Mouse (Mus musculus): ENCODE measurements at regions not wholly inside any gene's neighbourhood (a gene's known extent, or its start where the extent isn't known, plus 50 kb on each side); places are given as distances from the start of the nearest gene placed in this dataset.

DNA sequence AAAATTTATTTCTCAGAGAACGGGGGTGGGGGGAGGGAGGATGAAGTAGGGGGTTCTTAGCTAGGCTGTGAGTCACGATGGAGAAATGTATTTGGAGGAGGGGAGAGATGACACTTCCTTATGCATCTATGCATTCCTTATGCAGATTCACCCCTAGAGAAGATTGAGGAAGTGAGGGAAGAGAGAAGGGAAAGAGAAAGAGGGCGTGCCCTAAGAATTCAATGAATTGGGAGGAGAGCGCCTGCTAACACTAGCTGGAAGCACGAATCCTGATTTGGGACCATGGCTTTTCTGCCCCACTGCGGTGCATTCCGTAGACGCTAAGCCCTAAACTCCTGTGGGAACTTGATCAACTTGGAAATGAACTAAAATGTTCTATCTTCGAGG lies 56.1 kb downstream of the Foxi3 start:
- DNase-seq: no peak

DNA sequence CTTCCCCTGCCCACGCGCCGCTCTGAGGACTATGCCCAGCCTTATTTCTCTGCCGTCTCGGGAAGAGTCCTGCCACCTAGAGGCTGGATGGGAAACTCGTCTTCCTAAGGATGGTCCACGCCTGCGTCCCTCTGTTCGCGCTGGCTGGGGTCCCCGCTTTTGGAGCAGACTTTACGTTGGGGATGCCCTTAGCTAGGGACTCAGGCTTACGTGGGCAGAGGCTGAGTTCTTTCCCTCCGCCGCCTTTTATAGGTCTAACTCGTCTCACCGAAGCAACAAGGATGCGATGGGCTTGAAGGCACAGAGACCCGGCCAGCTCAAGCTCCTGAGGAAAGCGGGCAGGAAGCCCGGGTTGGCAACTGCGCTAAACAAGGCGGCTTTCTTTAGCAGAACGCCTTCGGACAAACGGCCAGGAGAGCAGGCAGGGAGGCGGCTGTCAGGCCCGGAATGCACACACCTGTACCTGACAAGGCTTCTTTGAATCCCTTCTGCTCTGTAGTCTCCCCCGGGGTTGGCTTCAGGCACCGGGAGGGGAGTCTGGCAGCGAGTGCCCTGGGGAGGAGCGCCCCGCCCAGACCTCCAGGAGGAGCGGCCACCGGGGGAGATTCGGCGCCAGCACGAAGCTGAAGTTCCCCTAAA lies 56.6 kb downstream of the Foxi3 start:
- DNase-seq: peak; percentile 23

DNA sequence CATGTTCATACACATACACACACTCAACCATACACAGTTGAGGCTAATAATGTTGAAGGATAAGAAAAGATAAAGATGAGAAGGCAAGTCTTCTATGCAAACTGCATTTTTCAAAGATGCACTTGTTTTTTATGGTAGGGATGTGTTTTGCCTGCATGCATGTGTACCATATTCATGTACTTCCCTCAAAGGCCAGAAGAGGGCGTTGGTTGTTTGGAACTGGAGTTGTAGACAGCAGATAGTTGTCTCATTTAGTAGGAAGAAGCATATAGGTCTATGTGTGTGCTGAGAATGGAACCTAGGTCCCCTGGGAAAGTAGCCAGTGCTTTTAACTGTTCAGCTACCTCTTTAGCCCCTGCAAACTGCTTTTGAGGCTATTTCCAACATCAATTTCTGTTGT lies 60.1 kb downstream of the Foxi3 start:
- DNase-seq: no peak

DNA sequence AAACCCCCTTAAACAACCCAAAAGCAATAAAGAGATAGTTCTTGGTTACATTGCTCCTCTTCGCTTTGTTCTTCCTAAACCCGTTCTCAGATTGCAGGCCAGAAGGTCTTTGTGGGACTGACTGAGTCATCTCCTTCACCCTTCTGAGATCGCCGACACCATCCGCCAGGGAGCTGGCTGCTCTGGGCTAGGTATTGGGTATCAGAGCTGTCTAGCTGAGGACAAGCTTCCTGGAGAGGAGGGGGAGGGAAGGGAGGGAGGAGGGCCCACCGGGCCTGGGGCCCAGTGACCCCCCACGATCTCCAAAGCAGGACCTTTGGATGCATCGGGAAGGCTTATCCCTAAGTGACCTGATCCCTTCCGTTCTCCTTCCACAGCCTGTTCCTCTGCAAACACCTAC lies 65.0 kb downstream of the Foxi3 start:
- DNase-seq: no peak

DNA sequence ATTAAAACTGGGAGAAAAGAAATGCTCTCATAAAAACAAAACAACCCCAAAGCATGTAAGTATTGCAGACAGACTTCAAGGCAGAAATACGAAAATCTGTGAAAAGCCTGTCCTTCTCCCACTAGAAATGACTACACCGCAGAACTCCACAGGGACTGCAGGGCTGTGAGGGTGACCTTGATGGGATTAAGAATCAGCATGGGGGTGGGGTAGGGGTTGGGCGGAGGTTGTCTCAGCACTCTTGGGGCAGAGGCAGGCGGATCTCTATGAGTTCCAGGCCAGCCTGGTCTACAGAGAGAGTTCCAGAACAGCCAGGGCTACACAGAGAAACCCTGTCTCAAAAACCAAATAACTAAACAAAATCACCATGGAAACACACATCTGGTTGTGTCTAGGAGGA lies 69.1 kb downstream of the Foxi3 start:
- DNase-seq: no peak

DNA sequence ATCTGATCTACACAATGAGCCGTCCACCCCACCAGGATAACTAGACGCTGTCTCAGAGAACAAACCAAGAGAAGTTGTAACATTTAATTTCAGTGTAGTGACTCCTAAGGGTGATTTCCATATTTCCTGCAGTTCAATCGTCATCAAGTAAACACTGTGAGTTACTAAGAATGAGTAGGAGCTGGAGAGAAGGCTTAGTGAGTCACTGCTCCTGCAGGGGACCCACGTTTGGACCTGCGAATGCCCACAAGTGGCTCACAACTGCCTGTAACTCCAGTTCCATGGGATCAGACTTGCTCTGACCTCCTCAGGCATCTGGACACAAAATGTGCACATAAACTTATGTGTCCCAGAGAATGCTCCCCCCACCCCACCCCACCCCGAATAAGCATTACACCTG lies 73.3 kb downstream of the Foxi3 start:
- DNase-seq: no peak

DNA sequence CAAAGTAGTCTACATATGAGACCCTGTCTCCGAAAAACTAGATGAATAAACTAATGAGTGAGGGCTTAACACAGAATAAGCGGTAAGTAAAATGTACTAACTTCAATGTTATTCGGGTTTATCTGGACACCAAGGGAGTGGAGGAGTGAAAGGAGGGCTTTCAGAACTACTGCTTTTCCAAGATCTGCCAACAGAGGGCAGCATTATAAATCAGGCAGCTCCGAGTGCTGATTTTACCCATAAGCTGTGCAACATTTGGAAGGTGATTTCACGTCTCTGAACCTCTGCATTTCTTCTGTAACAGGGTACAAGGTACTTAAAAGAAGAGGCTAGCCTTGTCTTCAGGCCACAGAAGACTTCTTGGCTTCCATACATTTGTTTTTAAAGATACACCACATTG lies 74.2 kb downstream of the Foxi3 start:
- DNase-seq: no peak

DNA sequence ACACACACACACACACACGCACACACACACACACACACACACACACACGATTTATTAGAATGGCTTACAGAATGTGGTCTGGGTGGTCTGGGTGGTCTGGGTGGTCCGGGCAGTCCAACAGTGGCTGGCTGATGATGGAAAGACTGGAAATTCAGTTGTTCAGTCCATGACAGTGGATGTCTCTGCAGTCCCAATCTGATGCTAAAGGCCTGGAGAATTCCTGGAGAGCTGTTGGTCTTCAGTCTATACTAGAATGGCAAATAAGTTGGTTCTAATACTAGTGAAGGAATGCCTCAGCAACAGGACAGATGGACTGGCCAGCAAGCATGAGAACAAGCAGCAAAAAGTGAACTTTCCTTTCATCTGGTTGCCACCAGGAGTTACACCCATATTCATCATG lies 87.9 kb downstream of the Foxi3 start:
- no peak for DNase-seq

DNA sequence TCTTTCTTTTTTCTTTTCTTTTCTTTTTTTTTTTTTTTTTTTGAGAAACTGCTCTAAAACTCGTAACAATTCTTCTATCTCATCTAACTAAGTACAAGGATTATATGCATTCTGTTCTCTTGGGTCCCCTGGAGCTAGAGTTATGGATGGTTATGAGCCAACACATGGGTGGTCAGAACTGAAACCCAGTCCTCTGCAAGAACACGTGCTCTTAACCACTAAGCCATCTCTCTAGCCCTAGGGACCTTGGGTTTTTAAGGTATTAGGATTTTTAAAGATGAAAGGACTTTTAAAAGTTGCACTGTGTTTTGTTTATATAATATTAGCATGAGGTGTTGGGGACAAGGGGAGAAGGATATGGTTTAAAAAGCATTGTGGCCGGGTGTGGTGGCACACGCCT lies 88.9 kb downstream of the Foxi3 start:
- no peak for DNase-seq

DNA sequence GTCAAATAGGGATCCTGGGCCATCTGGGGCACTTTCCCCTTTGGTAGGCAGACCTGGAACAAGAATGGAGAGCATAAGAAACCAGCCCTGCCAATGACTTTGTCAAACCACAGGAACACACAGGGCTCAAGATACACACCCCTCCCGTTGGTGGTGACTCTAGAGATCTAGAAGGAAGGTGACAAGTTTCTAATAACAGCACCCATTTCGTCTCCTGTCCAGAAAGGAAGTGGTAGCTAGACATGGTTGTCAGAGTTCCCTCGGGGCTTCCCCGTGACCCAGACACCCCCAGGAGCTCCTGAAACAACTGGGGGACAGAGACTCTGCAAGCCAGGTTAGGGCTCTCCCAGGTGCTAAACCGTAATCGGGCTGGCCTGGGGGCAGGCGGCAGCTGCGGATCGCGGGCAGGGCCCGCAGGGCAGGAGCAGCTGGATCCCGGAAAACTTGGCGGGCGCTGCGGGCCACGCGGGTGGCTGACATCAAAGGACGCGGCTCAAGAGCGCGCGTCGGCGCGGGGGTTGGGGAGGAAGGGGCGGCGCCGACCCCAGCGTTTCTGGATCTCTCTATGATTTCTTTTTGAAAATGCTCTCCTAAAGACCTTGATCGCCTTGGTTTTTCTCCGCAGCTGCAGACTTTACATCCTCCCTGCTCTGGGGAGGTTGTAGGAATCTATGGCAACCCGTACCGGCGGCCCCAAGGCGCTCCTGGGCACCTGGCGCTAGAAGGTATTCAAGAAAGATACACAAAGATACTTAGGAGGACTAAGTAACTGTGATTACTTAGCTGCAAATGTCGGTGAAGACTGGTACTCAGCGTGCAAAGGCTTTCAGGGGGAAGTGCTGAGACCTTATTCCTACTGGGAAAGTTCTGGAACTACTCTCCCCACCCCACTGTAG lies 92.1 kb downstream of the Foxi3 start:
- DNase-seq: peak; percentile 35

DNA sequence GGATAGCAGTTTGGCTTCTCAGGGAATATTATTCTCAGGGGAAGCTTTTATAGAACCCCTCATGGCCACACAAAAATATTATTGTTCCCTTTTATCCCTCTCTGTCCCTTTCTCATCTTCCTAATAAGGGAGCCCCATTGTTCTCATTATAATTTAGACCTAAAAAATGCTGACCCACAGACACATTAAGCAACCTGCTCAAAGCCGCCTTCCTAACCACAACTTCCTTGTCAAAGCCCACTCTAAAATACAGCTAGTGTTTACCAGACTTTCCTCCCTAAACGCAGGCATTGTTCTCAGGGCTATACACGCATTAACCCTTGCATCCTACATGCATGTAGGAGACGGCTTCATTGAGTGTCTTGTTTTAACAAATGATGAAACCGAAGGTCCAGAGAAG lies 93.9 kb downstream of the Foxi3 start:
- DNase-seq: no peak

DNA sequence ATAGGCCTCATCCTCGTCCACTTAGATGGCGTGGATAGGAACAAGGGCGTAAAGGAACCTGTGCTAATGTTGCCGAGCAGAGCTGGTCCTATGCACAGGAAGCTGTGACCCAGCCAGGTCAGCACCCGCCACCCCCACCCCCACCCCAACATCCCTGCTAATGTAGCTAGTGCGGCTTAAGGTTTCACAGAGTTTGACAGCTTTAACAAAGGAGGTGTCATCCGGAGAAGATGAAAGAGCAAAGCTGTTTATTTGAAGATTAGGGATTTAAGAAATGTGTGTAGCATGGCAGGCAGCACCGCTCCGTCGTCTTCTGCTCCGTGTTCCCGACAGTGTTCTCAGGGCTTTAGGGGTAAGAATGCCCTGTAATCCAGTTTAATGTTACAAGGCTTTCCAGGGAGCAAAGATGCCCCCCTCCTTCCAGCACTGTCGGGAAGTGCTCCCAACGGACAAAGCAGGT lies 93.5 kb downstream of the Thnsl2 start:
- DNase-seq: no peak

DNA sequence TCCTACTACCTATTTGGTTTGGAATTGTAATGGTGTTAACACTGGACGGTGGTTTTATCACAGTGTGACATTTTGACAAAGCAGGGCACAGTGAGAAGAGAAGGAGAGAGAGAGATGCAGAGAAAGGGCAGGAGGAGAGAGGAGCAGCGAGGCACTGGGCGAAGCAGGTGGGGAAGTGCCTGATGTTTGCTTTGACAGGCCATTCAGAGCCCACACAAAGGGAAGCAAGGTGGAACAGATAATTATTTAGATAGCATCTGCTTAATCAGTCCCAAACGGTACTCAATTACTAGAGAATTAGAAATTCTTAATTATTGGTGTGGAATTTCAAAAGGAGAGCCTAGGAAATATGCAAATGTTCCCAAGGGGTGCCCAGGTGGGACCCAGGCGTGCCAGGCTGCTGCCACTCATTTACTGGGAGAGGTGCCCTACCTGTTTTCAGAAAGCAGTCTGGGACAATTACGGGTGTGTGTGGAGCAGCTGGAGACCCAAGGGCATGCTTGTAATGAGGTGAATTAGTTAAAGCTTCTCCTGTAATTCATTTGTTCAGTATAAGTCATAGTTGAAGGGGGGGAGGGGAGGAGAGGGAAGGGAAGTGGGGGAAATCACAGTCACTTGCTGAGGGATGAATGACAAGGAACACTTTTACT lies 86.9 kb downstream of the Thnsl2 start:
- DNase-seq: no peak

DNA sequence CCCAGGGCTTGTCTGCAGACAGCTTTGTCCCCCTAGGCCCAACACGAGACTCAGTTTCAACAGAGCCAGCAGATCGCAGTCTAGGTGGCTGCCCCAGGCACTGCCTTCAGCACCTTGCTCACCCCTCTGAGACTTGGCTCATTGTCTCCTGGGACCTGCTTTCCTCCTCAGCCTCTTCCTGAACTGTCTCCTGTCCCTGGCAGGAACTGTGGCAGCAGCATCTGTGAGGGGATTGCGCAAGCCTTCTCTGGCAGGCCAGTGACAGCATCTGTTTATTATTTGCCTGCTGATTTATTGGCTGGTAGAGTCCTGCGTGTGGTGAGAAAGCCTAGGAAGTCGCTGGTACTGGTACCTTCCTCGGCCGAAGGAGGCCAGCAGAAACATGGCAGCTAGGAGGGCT lies 84.1 kb downstream of the Thnsl2 start:
- DNase-seq: no peak

DNA sequence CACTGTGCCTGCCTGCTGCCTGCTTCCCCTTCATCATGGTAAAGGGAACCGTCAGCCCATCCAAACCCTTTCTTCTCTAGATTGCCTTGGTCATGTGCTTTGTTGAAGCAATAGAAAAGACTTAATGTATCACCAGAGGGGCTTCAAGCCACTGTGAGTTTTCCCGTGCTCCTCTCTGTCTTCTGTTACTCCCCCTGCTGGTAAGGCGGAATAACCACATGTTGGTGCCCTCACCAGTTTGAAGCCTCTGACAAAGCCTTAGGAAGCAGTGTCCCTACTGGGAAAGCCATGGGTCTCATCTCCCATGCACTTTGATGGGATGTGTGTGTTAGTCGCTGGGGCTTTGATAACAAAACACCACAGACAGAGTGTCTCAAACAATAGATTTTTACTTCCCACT lies 81.3 kb downstream of the Thnsl2 start:
- no peak for DNase-seq

DNA sequence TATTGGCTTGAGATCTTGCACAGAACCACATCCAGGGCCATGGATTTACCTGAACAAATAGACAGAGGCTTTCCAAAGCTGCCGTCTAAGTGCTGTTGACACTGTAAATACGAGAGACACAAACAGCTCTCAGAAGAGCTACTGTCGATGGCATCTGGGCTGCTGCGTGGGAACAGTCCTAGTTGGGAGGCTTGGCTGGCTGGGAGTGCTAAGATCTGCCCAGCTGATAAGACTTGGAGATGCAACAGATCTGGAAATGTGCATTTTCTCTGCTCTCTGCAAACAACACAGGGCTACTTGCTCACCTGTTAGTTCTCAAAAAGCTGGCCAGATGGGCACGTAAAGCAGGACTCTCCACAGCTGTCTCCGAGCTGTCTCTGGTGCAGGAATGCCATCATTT lies 78.8 kb downstream of the Thnsl2 start:
- DNase-seq: no peak

DNA sequence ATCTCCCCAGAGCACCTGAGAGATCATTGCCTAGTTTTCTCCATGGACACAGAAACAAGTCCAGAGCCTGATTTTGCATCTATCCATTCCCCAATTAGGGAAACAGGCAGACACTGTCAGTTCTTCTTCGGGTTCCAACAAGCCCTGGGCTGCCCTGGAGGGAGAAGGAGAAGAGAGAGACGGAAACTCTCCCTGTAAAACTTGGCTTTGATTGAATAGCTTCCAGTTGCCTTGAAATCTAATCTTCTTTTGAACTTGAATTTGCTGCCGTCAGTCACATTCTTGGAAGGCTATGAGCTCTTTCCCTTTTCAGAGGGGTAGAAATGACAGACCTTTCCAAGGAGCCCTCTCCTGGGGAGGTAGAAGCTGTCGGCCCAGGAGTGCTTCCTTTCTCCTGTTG lies 75.0 kb downstream of the Thnsl2 start:
- no peak for DNase-seq

DNA sequence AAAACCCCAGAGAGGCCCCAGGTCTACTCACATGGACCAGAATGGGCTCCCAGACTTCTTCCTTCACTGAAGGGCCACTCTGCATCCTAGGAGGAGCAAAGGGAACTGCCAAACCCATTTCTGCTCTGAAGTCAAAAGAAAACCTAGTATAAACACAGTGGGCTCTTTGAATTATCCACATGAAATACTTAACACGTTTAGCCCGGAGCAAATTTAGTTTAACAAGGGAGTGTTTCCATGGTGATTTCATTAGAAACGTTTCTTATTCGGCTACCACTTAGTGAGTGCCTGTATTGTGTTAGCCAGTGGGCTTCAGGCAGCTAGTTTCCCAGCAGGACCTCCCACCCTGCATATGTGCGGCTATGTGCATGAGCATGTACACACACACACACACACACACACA lies 69.4 kb downstream of the Thnsl2 start:
- no peak for DNase-seq

Measured in gastrocnemius, postnatal 10 days (tissue).